Mouse (Mus musculus): Measurements from ENCODE around the gene Col16a1.

- TF ChIP-seq CTCF (IDR thresholded peaks at IDR 0.05; ENCODE audit: borderline replicate concordance, control insufficient read depth, extremely low read depth, insufficient read depth, low read length, poor library complexity) (no peak), POLR2A (IDR thresholded peaks at IDR 0.05; ENCODE audit: control insufficient read depth, extremely low read depth, insufficient read depth, low read length, poor library complexity) (no peak)
Measured at GRCm38 (mm10) chr4:130010723-130011122, 36.9 kb upstream of the Col16a1 start.

Measured in thymus, adult 2 months (tissue).